Mouse (Mus musculus) liver, embryonic 15.5 days (tissue): Measurements from ENCODE around the gene C1qtnf9. TPM values are rescaled to one million over a fixed set of nuclear protein-coding genes. Genes with fewer than 3 reads are reported as not detected.

Source experiments
- ATAC-seq: fragments of 200-750 bp; cut with Nextera tagmentation; 2 replicates; pipeline ENCODE4 v1.8.0; 2017; ENCODE audit warnings: moderate number of reproducible peaks, mild to moderate bottlenecking, moderate library complexity; ENCODE audit not compliant: insufficient read depth
- H3K27ac ChIP-seq: fragments of 300-500 bp; sonication (generic); replicated peaks from 2 replicates; pipeline ENCODE4 v1.5.1; 2015; ENCODE audit warnings: mild to moderate bottlenecking, inconsistent platforms
- H3K27me3 ChIP-seq: fragments of 300-500 bp; sonication (generic); 2 replicates; pipeline ENCODE4 v1.6.1; 2015; ENCODE audit warnings: mild to moderate bottlenecking, inconsistent platforms
- H3K36me3 ChIP-seq: fragments of 300-500 bp; sonication (generic); replicated peaks from 2 replicates; pipeline ENCODE4 v1.6.1; 2015; ENCODE audit warnings: moderate library complexity, mild to moderate bottlenecking, inconsistent platforms
- H3K4me1 ChIP-seq: fragments of 300-500 bp; sonication (generic); replicated peaks from 2 replicates; pipeline ENCODE4 v1.6.1; 2015; ENCODE audit warnings: inconsistent platforms
- H3K4me2 ChIP-seq: fragments of 300-500 bp; sonication (generic); 2 replicates; pipeline ENCODE4 v1.6.1; 2015; ENCODE audit warnings: moderate library complexity, mild to moderate bottlenecking, inconsistent platforms
- H3K4me3 ChIP-seq: fragments of 300-500 bp; sonication (generic); replicated peaks from 2 replicates; pipeline ENCODE4 v1.5.1; 2015; ENCODE audit warnings: mild to moderate bottlenecking, inconsistent platforms
- H3K9ac ChIP-seq: fragments of 300-500 bp; sonication (generic); 2 replicates; pipeline ENCODE4 v1.6.1; 2015; ENCODE audit warnings: moderate library complexity, mild to moderate bottlenecking, inconsistent platforms
- H3K9me3 ChIP-seq: fragments of 300-500 bp; sonication (generic); replicated peaks from 2 replicates; pipeline ENCODE4 v1.6.1; 2016; ENCODE audit warnings: inconsistent platforms
- WGBS: fragments of 180-500 bp; shearing (Covaris S2); methylation state at CpG from one replicate; pipeline ENCODE4 v1.1.7; 2015; ENCODE audit warnings: mixed read lengths; ENCODE audit not compliant: insufficient replicate concordance; 5-methylcytosine and 5-hydroxymethylcytosine counted together
- polyA plus RNA-seq: library from polyadenylated mRNA; unstranded; fragments of >200 nt; fragmentation: Nextera tagmentation; extraction: Ambion mirVana; gene quantifications from 2 replicates; pipeline ENCODE4 v1.2.1, GENCODE M21; 2015

Gene C1qtnf9
- polyA plus RNA-seq = 0.17 and 0.23 TPM in 2 replicates

GRCm38 (mm10) chr14:60767884-60768283, at the start of gene C1qtnf9:
Gene C1qtnf9 (plus strand): TSS chr14:60768134.
- no peaks in the 10 kb centered on the region; the same call in 1 of the 2 replicates for H3K36me3 ChIP-seq
- no peak within 1 kb of the TSS for H3K4me2 ChIP-seq
- ATAC-seq = no peak
- WGBS = 54% methylated on average over 4 of the region's 4 CpGs
- H3K27me3 ChIP-seq = no peaks in the 10 kb centered on the region
- H3K27ac ChIP-seq = no peak within 1 kb of the TSS
- no peaks in the 10 kb centered on the region for H3K9me3 ChIP-seq
- H3K4me1 ChIP-seq = peaks cover 11% of the 10 kb centered on the region; the same call in 1 of the 2 replicates
- H3K9ac ChIP-seq = no peak within 1 kb of the TSS
- no peak within 1 kb of the TSS for H3K4me3 ChIP-seq

GRCm38 (mm10) chr14:60721304-60721703, 46.6 kb upstream of the C1qtnf9 start:
- ATAC-seq = 0 out of 2 replicates have a peak, but pooled peaks have one; percentile 25
- Histone ChIP-seq H3K4me2 (peak overlapping the region; percentile 21; the same call in 1 of the 2 replicates), H3K9ac (no peak overlapping the region), H3K9me3 (no peaks in the 10 kb centered on the region), H3K27ac (no peak overlapping the region), H3K4me3 (no peak overlapping the region), H3K4me1 (peaks cover 26% of the 10 kb centered on the region), H3K36me3 (0 out of 2 replicates have a peak, but pooled peaks cover 4% of the 10 kb centered on the region), H3K27me3 (no peaks in the 10 kb centered on the region)
- 18% methylated on average over 8 of the region's 8 CpGs for WGBS

GRCm38 (mm10) chr14:60721938-60722337, 46.0 kb upstream of the C1qtnf9 start:
- 28% methylated on average over 3 of the region's 3 CpGs for WGBS
- no peak overlapping the region for H3K27ac ChIP-seq

GRCm38 (mm10) chr14:60726091-60726490, 41.8 kb upstream of the C1qtnf9 start:
- Histone ChIP-seq H3K27ac (no peak overlapping the region), H3K4me2 (no peak overlapping the region), H3K27me3 (no peaks in the 10 kb centered on the region), H3K4me3 (no peak overlapping the region), H3K9ac (no peak overlapping the region), H3K36me3 (0 out of 2 replicates have a peak, but pooled peaks cover 6% of the 10 kb centered on the region), H3K9me3 (no peaks in the 10 kb centered on the region), H3K4me1 (peaks cover 13% of the 10 kb centered on the region)
- WGBS = 49% methylated on average over 6 of the region's 6 CpGs
- ATAC-seq = no peak

More at GRCm38 (mm10) chr14:60721938-60722337, 46.0 kb upstream of the C1qtnf9 start:
- no peak overlapping the region for H3K4me3 ChIP-seq
- H3K27me3 ChIP-seq = no peaks in the 10 kb centered on the region
- no peaks in the 10 kb centered on the region for H3K9me3 ChIP-seq
- no peak for ATAC-seq
- 0 out of 2 replicates have a peak, but pooled peaks cover 4% of the 10 kb centered on the region for H3K36me3 ChIP-seq
- H3K4me1 ChIP-seq = peaks cover 26% of the 10 kb centered on the region
- no peak overlapping the region for H3K9ac ChIP-seq
- 0 out of 2 replicates have a peak overlapping the region, but pooled peaks have one; percentile 21 for H3K4me2 ChIP-seq

GRCm38 (mm10) chr14:60727130-60727529, 40.8 kb upstream of the C1qtnf9 start:
- H3K4me3 ChIP-seq = no peak overlapping the region
- 0 out of 2 replicates have a peak, but pooled peaks cover 6% of the 10 kb centered on the region for H3K36me3 ChIP-seq
- WGBS = 40% methylated on average over 4 of the region's 4 CpGs
- no peak overlapping the region for H3K4me2 ChIP-seq
- ATAC-seq = no peak
- H3K27me3 ChIP-seq = no peaks in the 10 kb centered on the region
- no peaks in the 10 kb centered on the region for H3K9me3 ChIP-seq
- no peak overlapping the region for H3K9ac ChIP-seq
- H3K27ac ChIP-seq = no peak overlapping the region
- H3K4me1 ChIP-seq = 0 out of 2 replicates have a peak, but pooled peaks cover 6% of the 10 kb centered on the region

GRCm38 (mm10) chr14:60732081-60732480, 35.9 kb upstream of the C1qtnf9 start:
- WGBS = 24% methylated on average over 6 of the region's 6 CpGs
- ATAC-seq = no peak

GRCm38 (mm10) chr14:60732787-60733186, 35.1 kb upstream of the C1qtnf9 start:
- peak overlapping the region; percentile 24; the same call in 1 of the 2 replicates for H3K27ac ChIP-seq
- no peaks in the 10 kb centered on the region for H3K27me3 ChIP-seq
- H3K4me3 ChIP-seq = peak overlapping the region; percentile 24
- no peak for ATAC-seq
- peak overlapping the region; percentile 8; the same call in 1 of the 2 replicates for H3K9ac ChIP-seq
- peaks cover 23% of the 10 kb centered on the region for H3K4me1 ChIP-seq
- 0 out of 2 replicates have a peak, but pooled peaks cover 9% of the 10 kb centered on the region for H3K36me3 ChIP-seq
- H3K9me3 ChIP-seq = no peaks in the 10 kb centered on the region
- H3K4me2 ChIP-seq = peak overlapping the region; percentile 40
- WGBS = 9% methylated on average over 16 of the region's 16 CpGs

More at GRCm38 (mm10) chr14:60732081-60732480, 35.9 kb upstream of the C1qtnf9 start:
- Histone ChIP-seq H3K36me3 (0 out of 2 replicates have a peak, but pooled peaks cover 9% of the 10 kb centered on the region), H3K27me3 (no peaks in the 10 kb centered on the region), H3K9ac (no peak overlapping the region), H3K27ac (no peak overlapping the region), H3K4me1 (peaks cover 20% of the 10 kb centered on the region), H3K4me2 (no peak overlapping the region), H3K9me3 (no peaks in the 10 kb centered on the region), H3K4me3 (no peak overlapping the region)

GRCm38 (mm10) chr14:60733706-60734105, 34.2 kb upstream of the C1qtnf9 start:
- Histone ChIP-seq H3K4me1 (peaks cover 26% of the 10 kb centered on the region), H3K36me3 (0 out of 2 replicates have a peak, but pooled peaks cover 9% of the 10 kb centered on the region), H3K4me3 (peak overlapping the region; percentile 24; the same call in 1 of the 2 replicates), H3K27me3 (no peaks in the 10 kb centered on the region), H3K9me3 (no peaks in the 10 kb centered on the region), H3K4me2 (peak overlapping the region; percentile 40), H3K9ac (no peak overlapping the region), H3K27ac (0 out of 2 replicates have a peak overlapping the region, but pooled peaks have one; percentile 1)
- ATAC-seq = no peak
- 49% methylated on average over 4 of the region's 4 CpGs for WGBS

GRCm38 (mm10) chr14:60735206-60735605, 32.7 kb upstream of the C1qtnf9 start:
- no peaks in the 10 kb centered on the region for H3K27me3 ChIP-seq
- H3K27ac ChIP-seq = no peak overlapping the region; the same call in 1 of the 2 replicates
- no peaks in the 10 kb centered on the region for H3K9me3 ChIP-seq
- peaks cover 32% of the 10 kb centered on the region for H3K4me1 ChIP-seq
- no peak for ATAC-seq
- H3K9ac ChIP-seq = no peak overlapping the region
- H3K4me3 ChIP-seq = no peak overlapping the region
- WGBS = 57% methylated on average over 5 of the region's 5 CpGs
- 0 out of 2 replicates have a peak, but pooled peaks cover 3% of the 10 kb centered on the region for H3K36me3 ChIP-seq
- H3K4me2 ChIP-seq = 0 out of 2 replicates have a peak overlapping the region, but pooled peaks have one; percentile 5

- Histone ChIP-seq H3K9me3 (no peaks in the 10 kb centered on the region), H3K4me3 (no peak overlapping the region), H3K27me3 (no peaks in the 10 kb centered on the region), H3K4me1 (peaks cover 35% of the 10 kb centered on the region), H3K4me2 (peak overlapping the region; percentile 11; the same call in 1 of the 2 replicates), H3K36me3 (0 out of 2 replicates have a peak, but pooled peaks cover 3% of the 10 kb centered on the region), H3K9ac (no peak overlapping the region), H3K27ac (peak overlapping the region; percentile 77)
- 19% methylated on average over 13 of the region's 13 CpGs for WGBS
- no peak for ATAC-seq
Measured at GRCm38 (mm10) chr14:60735848-60736547, 31.9 kb upstream of the C1qtnf9 start.

GRCm38 (mm10) chr14:60736591-60737192, 31.2 kb upstream of the C1qtnf9 start:
- Histone ChIP-seq H3K9me3 (no peaks in the 10 kb centered on the region), H3K4me3 (no peak overlapping the region), H3K9ac (no peak overlapping the region), H3K27me3 (no peaks in the 10 kb centered on the region), H3K4me2 (peak overlapping the region; percentile 41), H3K4me1 (peaks cover 37% of the 10 kb centered on the region), H3K27ac (peak overlapping the region; percentile 77), H3K36me3 (0 out of 2 replicates have a peak, but pooled peaks cover 3% of the 10 kb centered on the region)
- peak; percentile 52 for ATAC-seq
- 11% methylated on average over 4 of the region's 4 CpGs for WGBS
